Mouse (Mus musculus) kidney, adult 10 weeks (tissue): ENCODE measurements around the gene Mfng. TPM values are rescaled to one million over a fixed set of nuclear protein-coding genes. Genes with fewer than 3 reads are reported as not detected.

Source experiments
- polyA plus RNA-seq: library from polyadenylated mRNA; stranded (reverse); fragments of 350-450 nt; fragmentation: Illumina TruSeq; extraction: RNeasy Lipid Tissue Mini Kit (QIAGEN cat#74804); gene quantifications from one replicate; pipeline ENCODE4 v1.2.3, GENCODE M21; 2014; ENCODE audit warnings: low read depth, low replicate concordance

Mfng gene
- polyA plus RNA-seq: not detected

DNA sequence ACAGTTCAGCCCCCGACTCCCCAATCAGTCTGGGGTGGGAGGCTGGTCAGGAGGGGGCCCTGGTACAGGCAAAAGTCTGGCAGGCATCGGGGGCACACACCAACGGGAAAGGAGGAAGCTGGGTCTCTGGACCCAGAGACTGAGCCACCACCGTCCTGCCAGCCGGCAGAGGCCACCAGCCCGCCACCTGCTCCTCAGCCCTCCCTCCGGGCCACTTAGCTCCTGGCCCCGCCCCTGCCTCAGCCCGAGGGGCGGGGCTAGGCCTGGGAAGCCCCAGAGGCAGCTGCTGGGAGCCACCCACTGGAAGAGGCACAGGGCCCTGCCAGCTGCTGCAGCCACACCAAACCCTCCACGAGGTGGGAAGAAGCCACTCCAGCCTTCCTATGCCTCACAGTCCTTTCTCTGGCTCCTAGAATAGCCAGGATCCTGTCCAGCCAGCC is at the start of gene Mfng:
Gene Mfng, minus strand, starts transcription at position 186 of the 440 bp plus-strand sequence.

DNA sequence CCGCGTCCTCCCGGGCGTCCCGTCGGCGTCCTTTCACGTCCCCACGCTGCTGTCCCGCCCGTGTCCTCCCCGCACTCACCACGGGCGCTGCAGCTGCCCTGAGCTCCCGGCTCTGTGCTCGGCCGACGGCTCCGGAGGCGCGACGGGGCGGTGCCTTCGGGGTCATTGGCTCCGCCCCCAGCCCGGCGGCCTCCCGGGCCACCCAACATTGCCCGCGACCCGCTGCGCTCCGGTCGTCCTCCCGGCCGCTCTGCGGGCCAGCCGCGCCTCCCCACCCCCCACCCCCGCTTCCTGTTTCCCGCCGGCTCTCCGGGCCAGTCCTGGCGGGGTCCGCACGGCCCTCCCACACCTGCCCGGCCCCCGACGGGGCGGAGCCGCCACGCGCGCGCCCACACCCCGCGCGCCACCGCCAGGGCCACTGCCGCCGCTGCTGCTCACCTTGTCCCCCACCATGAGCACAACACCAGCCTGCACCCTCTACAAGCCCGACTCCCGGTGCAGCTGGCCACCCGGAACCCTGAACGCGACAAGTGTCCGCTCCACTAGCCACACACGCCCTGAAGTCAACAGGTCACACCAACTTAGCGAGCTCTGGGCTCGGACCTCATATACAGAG is 29.6 kb upstream of the Mfng start, which contains the start of gene Card10:
Gene Card10, minus strand, starts transcription at position 267 of the 616 bp plus-strand sequence.

DNA sequence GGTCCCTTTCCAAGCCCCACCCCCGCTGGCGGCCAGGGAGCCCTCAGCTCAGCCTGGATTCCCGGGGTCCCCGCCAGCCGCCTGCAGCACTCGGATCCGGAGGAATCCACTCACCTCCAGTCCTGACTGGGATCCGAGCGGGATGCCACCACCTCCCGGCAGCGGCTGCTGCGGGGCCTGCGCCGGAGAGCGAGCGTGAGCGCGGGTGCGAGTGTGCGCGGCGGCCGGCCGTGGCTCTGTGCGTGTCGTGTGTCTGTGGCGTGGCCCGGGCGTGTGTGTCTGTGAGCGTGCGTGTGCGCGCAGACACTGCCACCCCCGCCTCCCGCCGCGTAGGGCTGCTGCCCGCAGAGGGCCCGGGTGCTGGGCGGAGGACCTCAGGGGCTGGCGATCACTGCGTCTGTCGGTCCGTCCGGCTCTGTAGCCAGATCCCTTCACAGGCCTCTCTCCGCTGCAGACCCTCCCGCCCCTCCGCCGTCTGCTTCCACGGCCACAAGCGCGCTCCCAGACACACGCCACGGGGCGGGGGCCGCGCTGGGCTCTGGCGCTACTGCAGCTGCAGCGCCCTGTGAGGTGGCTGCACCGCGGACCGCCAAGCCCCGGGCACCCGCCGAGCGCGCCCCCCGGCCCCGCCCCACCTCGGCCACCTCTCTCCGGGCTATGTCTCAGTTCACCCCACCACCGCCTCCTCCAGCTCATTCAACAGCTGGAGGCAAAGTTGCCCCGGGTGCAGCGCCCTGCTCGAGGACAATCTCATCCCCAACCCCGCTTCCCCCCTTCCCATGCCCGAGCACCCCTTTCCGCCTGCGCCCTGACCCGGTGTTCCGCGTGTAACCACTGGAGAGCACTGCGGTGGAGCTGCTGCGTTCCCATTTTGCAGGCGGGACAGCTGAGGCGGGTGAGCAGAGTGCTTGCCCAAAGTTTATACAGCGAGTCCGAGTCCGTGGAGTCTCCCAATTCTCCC is 54.7 kb downstream of the Mfng start, which contains the start of gene Elfn2:
Gene Elfn2, minus strand, starts transcription at position 482 of the 961 bp plus-strand sequence.

Other genes with a start within 250 kb of the Mfng start
- gene C1qtnf6, start 242.1 kb downstream of the Mfng start, polyA plus RNA-seq: 1.4 TPM
- not detected for gene Sstr3, start 228.8 kb downstream of the Mfng start, polyA plus RNA-seq
- 0.28 TPM for gene Rac2, start 200.7 kb downstream of the Mfng start, polyA plus RNA-seq
- 0.97 TPM for gene Cyth4, start 176.4 kb downstream of the Mfng start, polyA plus RNA-seq
- not detected for gene Elfn2, start 54.7 kb downstream of the Mfng start, polyA plus RNA-seq
- gene Card10, start 29.6 kb upstream of the Mfng start, polyA plus RNA-seq: 1.2 TPM
- gene Cdc42ep1, start 69.1 kb upstream of the Mfng start, polyA plus RNA-seq: 0.16 TPM
- gene Lgals2, start 82.1 kb upstream of the Mfng start, polyA plus RNA-seq: not detected
- 0.20 TPM for gene Gga1, start 103.7 kb upstream of the Mfng start, polyA plus RNA-seq
- gene Gm49510, start 126.2 kb upstream of the Mfng start, polyA plus RNA-seq: not detected
- gene Sh3bp1, start 126.3 kb upstream of the Mfng start, polyA plus RNA-seq: 0.93 TPM
- not detected for gene Pdxp, start 140.4 kb upstream of the Mfng start, polyA plus RNA-seq
- 1.1 TPM for gene Lgals1, start 153.2 kb upstream of the Mfng start, polyA plus RNA-seq
- gene Nol12, start 161.5 kb upstream of the Mfng start, polyA plus RNA-seq: 2.5 TPM
- 1.7 TPM for gene Triobp, start 174.2 kb upstream of the Mfng start, polyA plus RNA-seq